Mouse (Mus musculus) liver, postnatal 0 days (tissue): ENCODE data around the gene Hspb2. TPM values are rescaled to one million over a fixed set of nuclear protein-coding genes. Genes with fewer than 3 reads are reported as not detected.

Experiments used
- ATAC-seq: fragments of 200-750 bp; cut with Nextera tagmentation; 2 replicates; pipeline ENCODE4 v1.8.0; 2017; ENCODE audit warnings: mild to moderate bottlenecking, moderate library complexity
- DNase-seq: peaks from one replicate; pipeline ENCODE4 v3.0.0-alpha.2; 2016
- H3K27ac ChIP-seq: fragments of 300-500 bp; sonication (generic); 2 replicates; pipeline ENCODE4 v1.5.1; 2014; ENCODE audit warnings: antibody characterized with exemption, moderate library complexity, mild to moderate bottlenecking, low read depth
- H3K27me3 ChIP-seq: fragments of 300-500 bp; sonication (generic); 2 replicates; pipeline ENCODE4 v1.6.1; 2014; ENCODE audit warnings: low read length, control low read depth, mixed read lengths; ENCODE audit not compliant: insufficient read depth
- H3K36me3 ChIP-seq: fragments of 300-500 bp; sonication (generic); replicated peaks from 2 replicates; pipeline ENCODE4 v1.6.1; 2014; ENCODE audit warnings: mild to moderate bottlenecking, control low read depth, low read length, moderate library complexity, mixed read lengths; ENCODE audit not compliant: insufficient read depth
- H3K4me1 ChIP-seq: fragments of 300-500 bp; sonication (generic); 2 replicates; pipeline ENCODE4 v1.6.1; 2014; ENCODE audit warnings: antibody characterized with exemption, mild to moderate bottlenecking, control low read depth; ENCODE audit not compliant: insufficient read depth
- H3K4me2 ChIP-seq: fragments of 300-500 bp; sonication (generic); 2 replicates; pipeline ENCODE4 v1.6.1; 2014; ENCODE audit warnings: low read depth, mild to moderate bottlenecking, low read length, moderate library complexity, mixed read lengths
- H3K4me3 ChIP-seq: fragments of 300-500 bp; sonication (generic); 2 replicates; pipeline ENCODE4 v1.5.1; 2014; ENCODE audit warnings: low read depth, low read length
- H3K9ac ChIP-seq: fragments of 300-500 bp; sonication (generic); replicated peaks from 2 replicates; pipeline ENCODE4 v1.6.1; 2014; ENCODE audit warnings: mild to moderate bottlenecking, moderate library complexity
- H3K9me3 ChIP-seq: fragments of 300-500 bp; sonication (generic); 2 replicates; pipeline ENCODE4 v1.6.1; 2016; ENCODE audit warnings: mild to moderate bottlenecking, control low read depth, low read length, mixed read lengths
- CTCF ChIP-seq: sonication (generic); IDR thresholded peaks from 2 replicates; pipeline ENCODE4 v1.5.1; 2016; ENCODE audit warnings: antibody characterized with exemption, low read depth
- EP300 ChIP-seq: IDR thresholded peaks from 2 replicates; pipeline ENCODE4 v1.6.1; 2016; ENCODE audit warnings: antibody characterized with exemption, low read depth, mild to moderate bottlenecking
- whole genome bisulfite sequencing: fragments of 180-500 bp; shearing (Covaris S2); extraction: QIAGEN DNeasy Blood & Tissue Kit; methylation state at CpG from one replicate; pipeline ENCODE4 v1.1.7; 2014; ENCODE audit not compliant: insufficient replicate concordance; 5-methylcytosine and 5-hydroxymethylcytosine counted together
- polyA plus RNA-seq: library from polyadenylated mRNA; unstranded; fragments of >200 nt; fragmentation: Nextera tagmentation; extraction: Ambion mirVana; gene quantifications from 2 replicates; pipeline ENCODE4 v1.2.1, GENCODE M21; 2015

The Hspb2 gene
- polyA plus RNA-seq, 1 experiment from 2014 or later = 0.86 TPM

GRCm38 (mm10) chr9:50768107-50769002, 16.2 kb upstream of the Hspb2 start, which contains the start of gene Fdxacb1:
Gene Fdxacb1 (plus strand): TSS chr9:50768236.
- Histone ChIP-seq H3K36me3 (peaks cover 14% of the 10 kb centered on the region), H3K4me2 (peak within 1 kb of the TSS; percentile 91), H3K9me3 (no peaks in the 10 kb centered on the region), H3K4me1 (peaks cover 8% of the 10 kb centered on the region), H3K27me3 (no peaks in the 10 kb centered on the region), H3K9ac (peak within 1 kb of the TSS; percentile 82), H3K27ac (peak within 1 kb of the TSS; percentile 93), H3K4me3 (peak within 1 kb of the TSS; percentile 80)
- DNase-seq (peak; percentile 98), ATAC-seq (peak; percentile 97)
- WGBS = 3% methylated on average over 58 of the region's 59 CpGs
- peak; percentile 69 for TF ChIP-seq EP300
- peak; percentile 89 for TF ChIP-seq CTCF

- peak overlapping the region; percentile 91 for H3K4me2 ChIP-seq
- H3K27me3 ChIP-seq = no peaks in the 10 kb centered on the region
- H3K27ac ChIP-seq = peak overlapping the region; percentile 93
- H3K9ac ChIP-seq = peak overlapping the region; percentile 82
- H3K36me3 ChIP-seq = peaks cover 14% of the 10 kb centered on the region
- WGBS = 4% methylated on average over 17 of the region's 17 CpGs
- peaks cover 8% of the 10 kb centered on the region for H3K4me1 ChIP-seq
- TF ChIP-seq EP300 (no peak), CTCF (no peak)
- ATAC-seq = peak; percentile 16
- DNase-seq = no peak
- no peaks in the 10 kb centered on the region for H3K9me3 ChIP-seq
- H3K4me3 ChIP-seq = peak overlapping the region; percentile 80
Observed at GRCm38 (mm10) chr9:50767531-50768106, 15.5 kb upstream of the Hspb2 start.

GRCm38 (mm10) chr9:50763331-50763730, 11.2 kb upstream of the Hspb2 start:
- no peak for ATAC-seq
- Histone ChIP-seq H3K4me2 (no peak overlapping the region), H3K4me3 (no peak overlapping the region), H3K36me3 (no peaks in the 10 kb centered on the region; the same call in 1 of the 2 replicates), H3K4me1 (peaks cover 3% of the 10 kb centered on the region; the same call in 1 of the 2 replicates), H3K27me3 (no peaks in the 10 kb centered on the region), H3K9ac (no peak overlapping the region), H3K9me3 (no peaks in the 10 kb centered on the region), H3K27ac (no peak overlapping the region)
- TF ChIP-seq CTCF (peak; percentile 55), EP300 (no peak)
- 68% methylated on average over 1 of the region's 1 CpGs for WGBS
- no peak for DNase-seq

- ATAC-seq (no peak), DNase-seq (no peak)
- Histone ChIP-seq H3K4me1 (no peaks in the 10 kb centered on the region), H3K36me3 (no peaks in the 10 kb centered on the region; the same call in 1 of the 2 replicates), H3K9me3 (no peaks in the 10 kb centered on the region), H3K27ac (no peak overlapping the region), H3K4me3 (no peak overlapping the region), H3K9ac (no peak overlapping the region), H3K4me2 (no peak overlapping the region), H3K27me3 (no peaks in the 10 kb centered on the region)
- WGBS = 56% methylated on average over 6 of the region's 6 CpGs
- TF ChIP-seq CTCF (no peak), EP300 (no peak)
Observed at GRCm38 (mm10) chr9:50761520-50762243, 9.5 kb upstream of the Hspb2 start.

GRCm38 (mm10) chr9:50756711-50757110, 4.6 kb upstream of the Hspb2 start:
- Histone ChIP-seq H3K4me1 (no peaks in the 10 kb centered on the region), H3K9me3 (no peaks in the 10 kb centered on the region), H3K36me3 (no peaks in the 10 kb centered on the region), H3K27ac (no peak overlapping the region), H3K27me3 (no peaks in the 10 kb centered on the region), H3K9ac (no peak overlapping the region), H3K4me3 (no peak overlapping the region), H3K4me2 (no peak overlapping the region)
- DNase-seq (no peak), ATAC-seq (no peak)
- WGBS = 65% methylated on average over 5 of the region's 5 CpGs
- TF ChIP-seq EP300 (no peak), CTCF (no peak)

GRCm38 (mm10) chr9:50753947-50754346, 1.8 kb upstream of the Hspb2 start:
- no peak overlapping the region for H3K27ac ChIP-seq
- DNase-seq = no peak
- no peaks in the 10 kb centered on the region for H3K36me3 ChIP-seq
- no peaks in the 10 kb centered on the region for H3K4me1 ChIP-seq
- no peaks in the 10 kb centered on the region for H3K9me3 ChIP-seq
- H3K4me2 ChIP-seq = no peak overlapping the region
- no peak for TF ChIP-seq CTCF
- no peak for TF ChIP-seq EP300
- ATAC-seq = no peak
- H3K27me3 ChIP-seq = no peaks in the 10 kb centered on the region
- no peak overlapping the region for H3K4me3 ChIP-seq
- no peak overlapping the region for H3K9ac ChIP-seq
- WGBS = 43% methylated on average over 7 of the region's 7 CpGs
